Mouse (Mus musculus) CH12.LX (cell line): ENCODE results near the gene Fes. TPM values are rescaled to one million over a fixed set of nuclear protein-coding genes. Genes with fewer than 3 reads are reported as not detected.
A peak's percentile ranks its signal among the peaks of the same experiment; 100 is the strongest.

ENCODE experiments used
- DNase-seq: peaks from one replicate; pipeline ENCODE4 v3.0.0-alpha.2; 2013; ENCODE audit errors: extremely low read depth
- H3K27ac ChIP-seq: 2 replicates; pipeline ENCODE4 v1.5.1; 2012; ENCODE audit warnings: low read depth, mild to moderate bottlenecking, control low read depth, moderate library complexity; ENCODE audit not compliant: insufficient read depth
- H3K27me3 ChIP-seq: replicated peaks from 2 replicates; pipeline ENCODE3; 2012; ENCODE audit warnings: inconsistent platforms
- H3K36me3 ChIP-seq, 2 experiments: replicated peaks in 1 of 2; 2 replicates each; pipeline versions ENCODE3 to v1.6.1; 2012; ENCODE audit warnings: inconsistent platforms in 1 of 2, low read length in 1 of 2, mild to moderate bottlenecking in 1 of 2, mixed read lengths in 1 of 2, moderate library complexity in 1 of 2; ENCODE audit not compliant: control insufficient read depth in 1 of 2, insufficient read depth in 1 of 2
- H3K4me1 ChIP-seq, 2 experiments: 2 replicates each; pipeline ENCODE4 v1.6.1; 2012; ENCODE audit warnings: inconsistent platforms in 1 of 2, moderate library complexity in 1 of 2; ENCODE audit not compliant: insufficient read depth in 2 of 2, control insufficient read depth in 1 of 2
- H3K4me2 ChIP-seq: 2 replicates; pipeline ENCODE4 v1.6.1; 2012; ENCODE audit warnings: low read depth, mild to moderate bottlenecking, control low read depth; ENCODE audit not compliant: poor library complexity, insufficient read depth, severe bottlenecking
- H3K4me3 ChIP-seq, 3 experiments: fragments of 150-350 bp in 1 of 3; sonication (generic) in 1 of 3; replicated peaks in 1 of 3; 2 replicates each; pipeline versions ENCODE3 to v1.5.1; 2011 to 2012; ENCODE audit warnings: low read depth in 2 of 3, low read length in 2 of 3, mild to moderate bottlenecking in 2 of 3, moderate library complexity in 2 of 3, control low read depth in 1 of 3, improper control_type of control experiment in 1 of 3, inconsistent platforms in 1 of 3, mixed read lengths in 1 of 3; ENCODE audit not compliant: poor library complexity in 1 of 3
- H3K79me2 ChIP-seq: replicated peaks from 2 replicates; pipeline ENCODE4 v1.6.1; 2012; ENCODE audit warnings: mild to moderate bottlenecking, moderate library complexity; ENCODE audit not compliant: control insufficient read depth, poor library complexity, insufficient read depth, severe bottlenecking; ENCODE audit errors: extremely low read depth
- H3K9ac ChIP-seq: 2 replicates; pipeline ENCODE4 v1.6.1; 2012; ENCODE audit warnings: low read depth, mild to moderate bottlenecking, control low read depth, moderate library complexity; ENCODE audit not compliant: insufficient read depth
- H3K9me3 ChIP-seq: replicated peaks from 2 replicates; pipeline ENCODE3; 2012; ENCODE audit warnings: low read length, inconsistent platforms, mixed read lengths
- CHD1 ChIP-seq: IDR thresholded peaks from 2 replicates; pipeline ENCODE4 v1.6.1; 2012; ENCODE audit warnings: low read depth, low read length, improper control_type of control experiment, inconsistent platforms
- CHD2 ChIP-seq: IDR thresholded peaks from 2 replicates; pipeline ENCODE4 v1.6.1; 2011; ENCODE audit warnings: low read length, improper control_type of control experiment
- CTCF ChIP-seq, 2 experiments: IDR thresholded peaks in 1 of 2; conservative IDR thresholded peaks in 1 of 2; 2 replicates each; pipeline ENCODE4 v1.5.1; 2011 to 2012; ENCODE audit warnings: low read depth in 2 of 2, low read length in 2 of 2, improper control_type of control experiment in 1 of 2, inconsistent platforms in 1 of 2, mild to moderate bottlenecking in 1 of 2, moderate library complexity in 1 of 2
- E2F4 ChIP-seq: IDR thresholded peaks from 2 replicates; pipeline ENCODE4 v1.6.1; 2011; ENCODE audit warnings: low read depth, low read length, improper control_type of control experiment; ENCODE audit not compliant: insufficient replicate concordance
- ELF1 ChIP-seq: IDR thresholded peaks from 2 replicates; pipeline ENCODE4 v1.6.1; 2014; ENCODE audit warnings: low read depth, mild to moderate bottlenecking, inconsistent platforms, low read length, improper control_type of control experiment
- EP300 ChIP-seq: IDR thresholded peaks from 2 replicates; pipeline ENCODE4 v1.6.1; 2011; ENCODE audit warnings: low read length, improper control_type of control experiment
- HCFC1 ChIP-seq: IDR thresholded peaks from 2 replicates; pipeline ENCODE4 v1.6.1; 2012; ENCODE audit warnings: low read depth, mild to moderate bottlenecking, inconsistent platforms, low read length, improper control_type of control experiment
- IRF4 ChIP-seq: IDR thresholded peaks from 2 replicates; pipeline ENCODE4 v1.6.1; 2014; ENCODE audit warnings: low read depth, mild to moderate bottlenecking, inconsistent platforms, low read length, improper control_type of control experiment
- JUND ChIP-seq: conservative IDR thresholded peaks from 2 replicates; pipeline ENCODE4 v1.6.1; 2011; ENCODE audit warnings: low read depth, low read length, improper control_type of control experiment
- KAT2A ChIP-seq: IDR thresholded peaks from 2 replicates; pipeline ENCODE4 v1.6.1; 2012; ENCODE audit warnings: low read length, improper control_type of control experiment, inconsistent platforms; ENCODE audit not compliant: insufficient replicate concordance
- MAFK ChIP-seq: IDR thresholded peaks from 2 replicates; pipeline ENCODE4 v1.6.1; 2011; ENCODE audit warnings: low read length, improper control_type of control experiment; ENCODE audit not compliant: insufficient replicate concordance
- MAX ChIP-seq: IDR thresholded peaks from 2 replicates; pipeline ENCODE4 v1.6.1; 2011; ENCODE audit warnings: low read length, improper control_type of control experiment
- MAZ ChIP-seq: IDR thresholded peaks from 2 replicates; pipeline ENCODE4 v1.6.1; 2012; ENCODE audit warnings: low read depth, mild to moderate bottlenecking, inconsistent platforms, low read length, improper control_type of control experiment, moderate library complexity
- MXI1 ChIP-seq: IDR thresholded peaks from 2 replicates; pipeline ENCODE4 v1.6.1; 2011; ENCODE audit warnings: mild to moderate bottlenecking, low read depth, low read length, improper control_type of control experiment
- NELFE ChIP-seq: IDR thresholded peaks from 2 replicates; pipeline ENCODE4 v1.6.1; 2011; ENCODE audit warnings: low read depth, low read length, improper control_type of control experiment
- NRF1 ChIP-seq: IDR thresholded peaks from 2 replicates; pipeline ENCODE4 v1.6.1; 2014; ENCODE audit warnings: low read depth, mild to moderate bottlenecking, inconsistent platforms, low read length, improper control_type of control experiment, moderate library complexity
- PAX5 ChIP-seq: IDR thresholded peaks from 2 replicates; pipeline ENCODE4 v1.6.1; 2012; ENCODE audit warnings: low read length, inconsistent platforms, mixed read lengths
- RAD21 ChIP-seq: IDR thresholded peaks from 2 replicates; pipeline ENCODE4 v1.6.1; 2011; ENCODE audit warnings: low read depth, mild to moderate bottlenecking, low read length, improper control_type of control experiment, moderate library complexity
- SMC3 ChIP-seq: IDR thresholded peaks from 2 replicates; pipeline ENCODE4 v1.6.1; 2011; ENCODE audit warnings: low read depth, low read length, improper control_type of control experiment
- TCF12 ChIP-seq: IDR thresholded peaks from 2 replicates; pipeline ENCODE4 v1.6.1; 2014; ENCODE audit warnings: low read depth, mild to moderate bottlenecking, inconsistent platforms, low read length, improper control_type of control experiment
- UBTF ChIP-seq: IDR thresholded peaks from 2 replicates; pipeline ENCODE4 v1.6.1; 2012; ENCODE audit warnings: low read depth, mild to moderate bottlenecking, inconsistent platforms, low read length, improper control_type of control experiment, moderate library complexity
- ZMIZ1 ChIP-seq: IDR thresholded peaks from 2 replicates; pipeline ENCODE4 v1.6.1; 2012; ENCODE audit warnings: low read depth, mild to moderate bottlenecking, inconsistent platforms, low read length, improper control_type of control experiment
- dilution Hi-C: fragments of 300-500 bp; cut with MboI; formaldehyde crosslinking; loops from 2 replicates; pipeline ENCODE4 v1.14.3; 2020; ENCODE audit warnings: low sequenced_read_pairs; ENCODE audit not compliant: extremely low pct_unique_long_range_greater_than_20kb, extremely low pct_ligation_motif_present
- in situ Hi-C: fragments of 300-500 bp; cut with MboI; formaldehyde crosslinking; loops from 3 replicates; pipeline ENCODE4 v1.14.3; 2019; ENCODE audit warnings: low sequenced_read_pairs, low pct_ligation_motif_present, low pct_unique_long_range_greater_than_20kb, mixed read lengths
- polyA plus RNA-seq: library from polyadenylated mRNA; unstranded; fragments of >175 nt; gene quantifications from 2 replicates; pipeline ENCODE4 v1.2.1, GENCODE M21; 2012; ENCODE audit warnings: low read depth; ENCODE audit not compliant: insufficient read length
- total RNA-seq, 2 experiments: library from RNA; depleted of rRNA; stranded (reverse); fragments of 300-350 nt in 1 of 2; fragments of >200 nt in 1 of 2; gene quantifications; 2 replicates each; pipeline ENCODE4 v1.2.3; 2012 to 2014

The Fes gene
- total and polyA plus RNA-seq, 3 experiments, result 4.3 to 11.7 (median 9.8) TPM

- H3K79me2 ChIP-seq, result no peaks in the 10 kb centered on the region
- peaks cover 5% of the 10 kb centered on the region for H3K9me3 ChIP-seq
- no peak overlapping the region for H3K9ac ChIP-seq
- H3K27me3 ChIP-seq, result no peaks in the 10 kb centered on the region
- H3K4me3 ChIP-seq, result no peak overlapping the region
- TF ChIP-seq CHD2 (no peak), SMC3 (peak; percentile 63), HCFC1 (no peak), E2F4 (no peak), RAD21 (peak; percentile 47), UBTF (no peak), MAZ (no peak), EP300 (no peak), CHD1 (no peak), KAT2A (no peak), IRF4 (no peak), ZMIZ1 (no peak), MAFK (no peak), NRF1 (no peak), PAX5 (no peak), TCF12 (no peak), MAX (no peak), CTCF (conservative IDR thresholded peaks at IDR 0.05 in 1 of 2, IDR thresholded peaks at IDR 0.05 in 1 of 2; ENCODE audit: low read depth in 2 of 2, low read length in 2 of 2) (peak in 1 of 2 experiments; percentile 57; a peak in 2 of 4 replicates), ELF1 (no peak)
- H3K4me2 ChIP-seq, result no peak overlapping the region
- dilution Hi-C loops (no loop called here), in situ Hi-C loops (no loop called here)
- no peak for DNase-seq
- no peak overlapping the region for H3K27ac ChIP-seq
- H3K36me3 ChIP-seq, result no peaks in the 10 kb centered on the region
- H3K4me1 ChIP-seq, result peaks cover 0 to 10% of the 10 kb centered on the region in 2 experiments; a peak in 2 of 4 replicates
Observed at GRCm38 (mm10) chr7:80424722-80425121, 37.0 kb upstream of the Fes start.

GRCm38 (mm10) chr7:80422759-80423480 lies 35.2 kb upstream of the Fes start:
- H3K4me1 ChIP-seq, result peaks cover 4 to 28% of the 10 kb centered on the region in 2 experiments
- no peak for DNase-seq
- H3K4me3 ChIP-seq, result no peak overlapping the region

More at GRCm38 (mm10) chr7:80422759-80423480, 35.2 kb upstream of the Fes start:
- no peak overlapping the region for H3K9ac ChIP-seq
- no peaks in the 10 kb centered on the region for H3K27me3 ChIP-seq
- peaks cover 5% of the 10 kb centered on the region for H3K9me3 ChIP-seq
- dilution Hi-C loops (no loop called here), in situ Hi-C loops (no loop called here)
- no peak overlapping the region for H3K27ac ChIP-seq
- no peaks in the 10 kb centered on the region for H3K36me3 ChIP-seq
- no peak overlapping the region for H3K4me2 ChIP-seq
- no peak for TF ChIP-seq TCF12
- TF ChIP-seq JUND, result no peak
- TF ChIP-seq NELFE, result no peak
- TF ChIP-seq MXI1, result no peak
- H3K79me2 ChIP-seq, result no peaks in the 10 kb centered on the region
